Mouse (Mus musculus): Measurements from ENCODE around the gene Amdhd1. TPM values are rescaled to one million over a fixed set of nuclear protein-coding genes. Genes with fewer than 3 reads are reported as not detected.

Amdhd1 gene
- polyA plus RNA-seq, 1 experiment from 2014 or later = 6.9 TPM

DNA sequence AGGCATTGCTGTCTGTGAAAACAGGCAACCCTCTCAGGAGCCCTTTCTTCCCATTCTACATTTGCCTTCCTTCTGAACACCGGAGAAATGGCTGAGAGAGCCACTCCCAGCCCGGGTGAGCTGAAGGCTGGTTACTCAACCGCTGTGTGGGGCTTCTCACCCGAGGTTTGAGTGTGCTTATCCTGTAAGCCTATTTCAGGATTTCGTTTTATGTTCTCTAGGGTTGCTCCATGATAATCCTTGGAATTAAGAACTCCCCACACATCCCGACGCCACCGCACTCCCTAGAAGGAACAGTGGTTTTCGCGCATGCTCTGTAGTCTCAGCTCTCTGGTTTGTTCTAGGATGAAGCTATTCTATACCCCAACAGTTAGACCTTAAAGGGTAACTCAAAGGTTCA is 38.5 kb downstream of the Amdhd1 start:
- H3K4me3 ChIP-seq = no peak overlapping the region
- H3K4me2 ChIP-seq = no peak overlapping the region
- no peak overlapping the region for H3K27ac ChIP-seq
- H3K36me3 ChIP-seq = no peaks in the 10 kb centered on the region
- H3K9ac ChIP-seq = no peak overlapping the region
- H3K4me1 ChIP-seq = no peaks in the 10 kb centered on the region
- no peaks in the 10 kb centered on the region for H3K9me3 ChIP-seq (replicated peaks)
- 65% methylated on average over 10 of the region's 10 CpGs for WGBS (ENCODE audit: insufficient replicate concordance)
- H3K27me3 ChIP-seq (replicated peaks) = no peaks in the 10 kb centered on the region
- ATAC-seq = no peak

GRCm38 (mm10) chr10:93500864-93501263 is 39.0 kb downstream of the Amdhd1 start:
- no peak for ATAC-seq
- WGBS (ENCODE audit: insufficient replicate concordance) = 51% methylated on average over 10 of the region's 10 CpGs
- H3K4me2 ChIP-seq = no peak overlapping the region

DNA sequence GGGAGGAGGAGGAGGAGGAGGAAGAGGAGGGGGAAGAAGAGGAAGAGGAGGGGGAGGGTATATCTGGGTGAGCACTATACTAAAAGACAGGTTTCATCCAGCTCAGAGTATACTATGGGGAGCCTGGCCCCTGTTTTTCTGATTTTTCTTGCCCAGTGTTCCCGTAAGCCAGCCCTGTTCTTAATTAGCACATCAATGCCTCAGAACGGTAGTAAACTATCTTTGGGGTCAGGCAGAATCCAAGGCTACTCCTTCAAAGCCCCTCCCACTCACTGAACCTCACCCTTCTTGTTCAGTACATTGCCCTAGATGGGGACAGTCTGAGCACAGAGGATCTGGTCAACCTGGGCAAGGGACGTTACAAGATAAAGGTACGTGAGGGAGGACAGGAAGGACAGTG is 49.4 kb downstream of the Amdhd1 start:
- H3K27ac ChIP-seq = no peak overlapping the region
- 0 out of 2 replicates have a peak, but pooled peaks cover 4% of the 10 kb centered on the region for H3K27me3 ChIP-seq (replicated peaks)
- peaks cover 2% of the 10 kb centered on the region for H3K36me3 ChIP-seq
- H3K4me3 ChIP-seq = no peak overlapping the region
- WGBS (ENCODE audit: insufficient replicate concordance) = 45% methylated on average over 4 of the region's 4 CpGs
- H3K4me2 ChIP-seq = no peak overlapping the region
- H3K4me1 ChIP-seq = peaks cover 11% of the 10 kb centered on the region; the same call in 1 of the 2 replicates
- no peak for ATAC-seq
- no peak overlapping the region for H3K9ac ChIP-seq
- H3K9me3 ChIP-seq (replicated peaks) = no peaks in the 10 kb centered on the region

More at GRCm38 (mm10) chr10:93500864-93501263, 39.0 kb downstream of the Amdhd1 start:
- no peaks in the 10 kb centered on the region for H3K9me3 ChIP-seq (replicated peaks)
- no peaks in the 10 kb centered on the region for H3K36me3 ChIP-seq
- H3K9ac ChIP-seq = no peak overlapping the region
- H3K4me1 ChIP-seq = no peaks in the 10 kb centered on the region
- H3K27ac ChIP-seq = no peak overlapping the region
- H3K27me3 ChIP-seq (replicated peaks) = no peaks in the 10 kb centered on the region
- no peak overlapping the region for H3K4me3 ChIP-seq

DNA sequence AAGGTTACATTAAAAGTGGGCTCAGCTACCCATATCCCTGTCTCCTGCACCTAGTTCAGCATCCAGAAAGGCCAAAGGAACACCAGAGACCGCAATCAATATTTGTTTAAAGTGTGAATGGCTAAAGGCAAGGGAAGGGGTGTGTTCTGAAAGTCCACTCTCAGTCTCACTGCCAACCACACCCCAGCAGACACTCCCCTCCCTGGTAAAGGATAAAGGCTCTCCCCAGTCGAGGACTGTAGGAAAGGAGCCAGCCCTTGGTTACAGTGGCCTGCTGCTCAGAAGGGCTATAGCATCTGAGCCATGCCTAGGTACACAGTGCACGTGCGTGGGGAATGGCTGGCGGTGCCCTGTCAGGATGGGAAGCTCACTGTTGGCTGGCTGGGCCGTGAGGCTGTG is 51.0 kb downstream of the Amdhd1 start:
- Histone ChIP-seq H3K27ac (no peak overlapping the region), H3K4me2 (no peak overlapping the region), H3K9ac (no peak overlapping the region), H3K4me1 (peaks cover 11% of the 10 kb centered on the region; the same call in 1 of the 2 replicates), H3K36me3 (peaks cover 16% of the 10 kb centered on the region), H3K9me3 (replicated peaks) (no peaks in the 10 kb centered on the region), H3K4me3 (no peak overlapping the region), H3K27me3 (replicated peaks) (no peaks in the 10 kb centered on the region)
- 0 out of 2 replicates have a peak, but pooled peaks have one; percentile 20 for ATAC-seq
- 60% methylated on average over 6 of the region's 6 CpGs for WGBS (ENCODE audit: insufficient replicate concordance)

DNA sequence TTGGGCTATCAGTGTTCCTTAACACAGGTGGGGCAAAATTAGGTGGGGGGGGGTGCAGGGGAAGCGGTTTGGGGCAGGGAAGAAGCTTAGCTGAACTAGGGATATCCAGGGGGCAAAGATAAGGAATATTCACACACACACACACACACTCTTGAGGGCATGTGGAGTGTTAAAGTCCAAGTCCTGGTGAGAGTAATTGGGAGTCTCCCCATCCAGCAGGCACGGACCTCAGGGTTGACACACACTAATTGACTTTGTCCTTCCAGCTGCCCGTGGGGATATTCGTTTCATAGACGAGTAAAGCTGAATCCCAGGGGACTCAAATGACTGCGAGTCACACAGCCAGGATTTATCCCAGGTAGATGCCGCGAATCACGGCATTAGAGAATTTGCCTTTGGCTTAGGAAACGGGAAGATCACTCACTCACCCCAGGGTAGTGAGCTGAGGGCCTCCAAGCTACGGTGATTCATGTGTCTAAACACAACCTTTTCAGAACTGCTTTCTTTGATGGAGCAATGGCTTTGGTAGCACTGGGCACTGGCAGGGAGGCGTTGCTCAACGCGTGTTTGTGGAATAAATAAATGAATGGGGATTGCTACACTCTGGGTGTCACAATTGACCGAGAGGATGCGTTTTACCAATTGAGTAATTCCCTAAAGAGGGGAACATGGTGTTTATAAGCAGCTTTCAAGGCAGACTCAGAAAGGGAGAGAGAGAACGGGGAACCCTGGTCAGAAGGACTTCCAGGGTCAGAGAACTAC is 51.6 kb downstream of the Amdhd1 start, which contains the start of gene Hal:
TSS of gene Hal (plus strand) at position 703 of the 762 bp plus-strand sequence.
- Histone ChIP-seq H3K4me3 (no peak within 1 kb of the TSS), H3K9ac (no peak within 1 kb of the TSS), H3K27me3 (replicated peaks) (no peaks in the 10 kb centered on the region), H3K27ac (no peak within 1 kb of the TSS), H3K4me1 (peaks cover 11% of the 10 kb centered on the region; the same call in 1 of the 2 replicates), H3K4me2 (no peak within 1 kb of the TSS), H3K9me3 (replicated peaks) (no peaks in the 10 kb centered on the region), H3K36me3 (peaks cover 22% of the 10 kb centered on the region)
- ATAC-seq = no peak
- WGBS (ENCODE audit: insufficient replicate concordance) = 71% methylated on average over 17 of the region's 17 CpGs

DNA sequence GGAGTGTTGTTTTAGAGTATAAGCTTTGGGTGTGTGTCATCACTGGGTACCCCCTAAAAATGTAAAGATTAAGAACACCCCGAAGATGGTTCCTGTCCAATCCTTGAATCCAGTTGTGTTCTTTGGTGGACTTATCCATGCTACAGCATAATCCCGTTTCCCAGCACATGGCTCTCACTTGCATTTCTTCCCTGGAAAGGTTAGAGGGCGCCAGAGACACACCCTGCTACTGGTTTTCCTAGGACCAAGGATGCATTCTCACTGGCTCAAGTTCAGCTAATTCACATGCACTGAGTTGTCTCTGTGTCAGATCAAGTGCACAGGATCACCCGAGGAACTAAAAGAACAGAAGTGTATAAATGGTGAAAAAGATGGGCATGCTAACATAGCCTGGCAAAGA is 53.2 kb downstream of the Amdhd1 start:
- 25% methylated on average over 4 of the region's 4 CpGs for WGBS (ENCODE audit: insufficient replicate concordance)
- ATAC-seq = no peak
- peaks cover 38% of the 10 kb centered on the region for H3K36me3 ChIP-seq

DNA sequence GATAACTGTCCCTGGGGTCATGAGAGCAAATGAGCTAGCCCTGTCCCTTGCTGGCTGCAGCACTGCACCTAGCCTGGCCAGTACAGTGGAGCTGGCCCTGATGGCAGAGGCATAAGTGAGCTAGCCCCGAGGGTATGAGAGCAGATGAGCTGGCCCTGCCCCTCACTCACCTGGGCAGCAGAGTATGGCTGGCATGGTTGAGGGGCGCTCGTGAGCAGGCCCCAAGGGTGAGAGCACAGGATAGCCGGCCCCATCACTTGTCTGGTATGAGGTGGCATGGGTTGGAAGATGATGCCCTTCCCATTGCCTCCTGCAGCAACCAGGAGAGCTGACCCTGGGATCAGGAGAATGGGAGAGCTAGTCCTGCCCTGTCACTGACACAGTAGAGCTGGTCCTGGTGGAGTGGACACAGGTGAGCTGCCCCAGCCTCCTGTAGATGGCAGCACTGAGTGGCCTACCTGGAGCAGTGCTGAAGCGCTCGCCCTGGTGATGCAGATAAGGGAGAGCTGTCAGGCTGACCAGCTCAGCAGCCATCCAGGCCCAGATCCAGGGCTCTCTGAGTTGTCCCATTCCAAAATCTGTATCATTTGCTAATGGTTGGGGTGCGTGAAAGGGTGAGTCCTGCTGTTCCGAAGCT is 54.7 kb downstream of the Amdhd1 start:
- Histone ChIP-seq H3K27ac (no peak overlapping the region), H3K36me3 (peaks cover 53% of the 10 kb centered on the region), H3K4me2 (no peak overlapping the region), H3K27me3 (replicated peaks) (no peaks in the 10 kb centered on the region), H3K9me3 (replicated peaks) (no peaks in the 10 kb centered on the region), H3K9ac (no peak overlapping the region), H3K4me1 (peaks cover 11% of the 10 kb centered on the region; the same call in 1 of the 2 replicates), H3K4me3 (no peak overlapping the region)
- 71% methylated on average over 8 of the region's 8 CpGs for WGBS (ENCODE audit: insufficient replicate concordance)
- ATAC-seq = peak; percentile 55

More for the DNA sequence above, 53.2 kb downstream of the Amdhd1 start:
- no peak overlapping the region for H3K27ac ChIP-seq
- H3K9me3 ChIP-seq (replicated peaks) = no peaks in the 10 kb centered on the region
- H3K27me3 ChIP-seq (replicated peaks) = no peaks in the 10 kb centered on the region
- no peak overlapping the region for H3K4me2 ChIP-seq
- H3K9ac ChIP-seq = no peak overlapping the region
- peaks cover 11% of the 10 kb centered on the region; the same call in 1 of the 2 replicates for H3K4me1 ChIP-seq
- H3K4me3 ChIP-seq = no peak overlapping the region

- H3K9ac ChIP-seq = no peak overlapping the region
- peaks cover 11% of the 10 kb centered on the region; the same call in 1 of the 2 replicates for H3K4me1 ChIP-seq
- H3K9me3 ChIP-seq (replicated peaks) = no peaks in the 10 kb centered on the region
- H3K4me3 ChIP-seq = no peak overlapping the region
- H3K36me3 ChIP-seq = peaks cover 59% of the 10 kb centered on the region
- WGBS (ENCODE audit: insufficient replicate concordance) = 77% methylated on average over 8 of the region's 8 CpGs
- no peak overlapping the region for H3K27ac ChIP-seq
- no peak overlapping the region for H3K4me2 ChIP-seq
- H3K27me3 ChIP-seq (replicated peaks) = no peaks in the 10 kb centered on the region
- no peak for ATAC-seq
Observed at GRCm38 (mm10) chr10:93484511-93484910, 55.3 kb downstream of the Amdhd1 start.

Other genes with a start within 250 kb of the Amdhd1 start
- 8.6 and 9.6 TPM in 2 replicates for gene Elk3, start 228.9 kb downstream of the Amdhd1 start, polyA plus RNA-seq (2016; fragmentation: Nextera tagmentation; extraction: Ambion mirVana)
- gene Lta4h, start 86.6 kb downstream of the Amdhd1 start, polyA plus RNA-seq (2016; fragmentation: Nextera tagmentation; extraction: Ambion mirVana) = 97.2 and 104 TPM in 2 replicates
- 1.6 and 1.8 TPM in 2 replicates for gene Hal, start 51.3 kb downstream of the Amdhd1 start, polyA plus RNA-seq (2016; fragmentation: Nextera tagmentation; extraction: Ambion mirVana)
- gene Ccdc38, start 599 bp upstream of the Amdhd1 start, polyA plus RNA-seq (2016; fragmentation: Nextera tagmentation; extraction: Ambion mirVana) = 0.14 and 0.29 TPM in 2 replicates
- gene Snrpf, start 49.7 kb upstream of the Amdhd1 start, polyA plus RNA-seq (2016; fragmentation: Nextera tagmentation; extraction: Ambion mirVana) = 121 and 128 TPM in 2 replicates
- 0.17 and 0.26 TPM in 2 replicates for gene Ntn4, start 100.6 kb upstream of the Amdhd1 start, polyA plus RNA-seq (2016; fragmentation: Nextera tagmentation; extraction: Ambion mirVana)

Data from liver, embryonic 12.5 days (tissue).